Mouse (Mus musculus) 3T3-L1 (cell line): ENCODE measurements around the gene Nlrc5.

Source experiments
- DNase-seq: peaks from one replicate; pipeline ENCODE4 v3.0.0-alpha.2; 2015; ENCODE audit warnings: low read depth, low spot score

Nlrc5 gene

DNA sequence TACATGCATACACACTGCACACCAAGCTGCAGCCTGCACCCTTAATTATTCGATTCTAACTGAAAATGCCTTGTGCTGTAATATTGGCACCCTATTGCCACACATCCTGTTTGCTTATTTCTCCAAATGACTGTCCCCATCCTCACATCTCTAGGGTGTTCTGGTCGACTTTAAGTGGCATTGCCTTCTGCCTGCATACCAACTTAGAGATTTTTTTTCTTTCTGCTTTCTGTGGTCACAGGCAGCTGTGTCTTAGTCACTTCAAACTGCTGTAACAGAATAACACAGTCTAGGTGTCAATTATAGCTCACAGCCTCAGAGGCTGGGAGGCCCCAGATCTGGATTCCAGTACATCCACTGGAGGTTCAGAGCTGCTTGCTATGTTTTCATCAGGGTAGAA lies 24.4 kb downstream of the Nlrc5 start:
- peak; percentile 56 for DNase-seq

DNA sequence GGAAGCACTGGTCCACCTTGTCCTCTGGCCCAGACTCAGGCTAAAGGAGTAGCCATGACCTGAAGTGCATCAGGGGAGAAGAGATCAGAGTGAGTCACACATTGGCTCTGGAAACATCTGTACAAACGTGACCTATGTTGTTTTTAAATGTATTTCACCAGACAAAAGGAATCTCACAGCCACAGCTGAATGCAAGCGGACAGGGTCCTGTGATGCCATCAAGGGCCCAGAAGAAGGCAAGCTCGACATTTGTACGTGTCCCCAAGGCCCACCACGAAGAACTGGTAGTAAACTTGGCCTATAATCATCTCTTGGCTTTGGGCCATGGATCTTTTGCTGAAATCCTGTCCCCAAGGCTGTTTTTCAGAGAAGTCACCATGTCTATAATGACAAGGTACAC lies 35.5 kb downstream of the Nlrc5 start:
- no peak for DNase-seq

DNA sequence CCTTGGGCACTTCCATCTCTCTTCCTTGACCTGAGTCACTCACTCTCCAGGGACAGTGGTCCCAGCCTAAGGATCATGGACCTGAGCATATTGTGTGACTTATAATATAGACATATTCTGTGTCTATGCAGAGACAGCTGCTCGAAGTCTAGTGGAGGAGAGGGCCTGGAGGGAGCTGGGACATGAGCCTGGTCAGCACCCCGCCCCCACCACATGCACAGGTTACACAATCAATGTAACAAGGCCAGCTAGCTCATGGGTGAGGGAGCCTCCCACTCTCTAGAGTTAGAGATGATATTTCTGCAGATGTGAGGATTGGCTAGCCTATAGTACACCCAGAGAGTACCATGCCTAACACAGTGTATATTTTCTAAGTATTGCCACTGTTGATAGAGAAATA lies 36.6 kb downstream of the Nlrc5 start:
- no peak for DNase-seq

DNA sequence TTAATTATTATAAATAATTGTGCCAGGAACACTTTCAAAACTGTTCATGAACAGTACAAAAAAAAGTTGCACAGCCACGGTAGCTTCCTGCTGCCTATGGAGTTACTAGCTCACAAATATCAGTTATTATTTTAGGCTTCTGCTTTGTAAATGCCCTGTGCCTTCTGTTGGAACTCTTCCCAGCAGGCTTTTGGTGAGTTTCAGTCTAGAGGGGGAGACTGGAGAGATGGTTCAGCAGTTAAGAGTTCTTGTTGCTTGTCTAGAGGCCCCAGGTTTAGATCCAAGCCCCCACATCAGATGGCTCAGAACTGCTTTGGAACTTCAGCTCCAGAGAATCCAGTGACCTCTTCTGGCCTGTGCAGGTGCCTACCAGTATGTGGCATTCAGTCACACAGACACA lies 37.1 kb downstream of the Nlrc5 start:
- DNase-seq: no peak

DNA sequence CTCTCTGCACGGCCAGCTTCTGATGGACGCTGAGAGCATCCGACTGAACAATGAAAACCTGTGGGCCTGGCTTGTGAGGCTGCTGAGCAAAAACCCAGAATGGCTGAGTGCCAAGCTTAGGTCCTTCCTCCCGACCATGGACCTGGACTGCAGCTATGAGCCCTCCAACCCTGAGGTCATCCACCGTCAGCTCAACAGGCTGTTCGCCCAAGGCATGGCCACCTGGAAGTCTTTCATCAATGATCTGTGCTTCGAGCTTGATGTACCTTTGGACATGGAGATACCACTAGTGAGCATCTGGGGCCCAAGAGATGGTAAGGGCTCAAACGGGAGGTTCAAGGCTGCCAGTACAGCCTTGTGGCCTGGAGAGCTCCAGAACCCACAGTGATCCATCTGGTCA lies 38.6 kb downstream of the Nlrc5 start:
- DNase-seq: no peak

DNA sequence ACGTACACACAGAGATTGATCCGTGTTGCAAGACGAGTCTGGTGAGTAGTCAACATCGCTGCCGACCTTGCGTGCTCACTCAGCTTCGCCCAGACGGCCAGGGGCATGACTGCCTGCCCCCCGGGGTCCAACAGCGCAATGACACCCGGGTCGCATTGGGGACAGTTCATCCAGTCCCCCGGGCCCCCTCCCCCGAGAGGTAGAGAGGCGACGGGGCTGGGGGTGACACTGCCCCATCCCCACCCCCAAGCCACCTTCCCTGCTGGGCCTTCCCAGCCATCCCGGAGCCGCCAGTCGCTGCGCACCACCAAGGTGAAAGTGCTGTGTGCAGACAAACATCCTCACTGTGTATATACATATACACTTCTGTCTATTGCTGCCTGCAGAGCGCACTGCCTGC lies 39.3 kb downstream of the Nlrc5 start:
- DNase-seq: no peak

DNA sequence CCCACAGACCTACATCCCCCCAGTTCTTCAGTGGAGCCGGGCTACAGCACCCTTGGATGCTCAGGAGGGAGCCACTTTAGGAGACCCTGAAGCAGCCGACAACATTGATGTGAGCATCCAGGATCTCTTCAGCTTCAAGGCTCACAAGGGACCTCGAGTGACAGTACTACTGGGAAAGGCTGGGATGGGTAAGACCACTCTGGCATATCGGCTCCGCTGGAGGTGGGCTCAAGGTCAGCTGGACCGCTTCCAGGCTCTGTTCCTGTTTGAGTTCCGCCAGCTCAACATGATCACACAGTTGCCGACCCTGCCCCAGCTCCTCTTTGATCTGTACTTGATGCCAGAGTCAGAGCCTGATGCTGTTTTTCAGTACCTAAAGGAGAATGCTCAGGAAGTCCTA lies 41.6 kb downstream of the Nlrc5 start:
- DNase-seq: no peak

DNA sequence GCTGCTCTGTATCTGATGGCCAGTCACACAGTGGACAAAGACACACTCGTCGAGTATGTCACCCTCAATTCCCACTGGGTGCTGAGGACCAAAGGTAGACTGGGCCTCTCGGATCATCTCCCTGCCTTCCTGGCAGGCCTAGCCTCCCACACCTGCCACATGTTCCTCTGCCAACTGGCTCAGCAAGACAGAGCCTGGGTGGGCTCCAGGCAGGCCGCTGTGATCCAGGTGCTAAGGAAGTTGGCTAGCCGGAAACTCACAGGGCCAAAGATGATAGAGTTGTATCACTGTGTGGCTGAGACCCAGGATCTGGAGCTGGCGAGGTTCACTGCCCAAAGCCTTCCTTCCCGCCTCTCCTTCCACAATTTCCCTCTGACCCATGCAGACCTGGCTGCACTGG lies 42.7 kb downstream of the Nlrc5 start:
- no peak for DNase-seq

DNA sequence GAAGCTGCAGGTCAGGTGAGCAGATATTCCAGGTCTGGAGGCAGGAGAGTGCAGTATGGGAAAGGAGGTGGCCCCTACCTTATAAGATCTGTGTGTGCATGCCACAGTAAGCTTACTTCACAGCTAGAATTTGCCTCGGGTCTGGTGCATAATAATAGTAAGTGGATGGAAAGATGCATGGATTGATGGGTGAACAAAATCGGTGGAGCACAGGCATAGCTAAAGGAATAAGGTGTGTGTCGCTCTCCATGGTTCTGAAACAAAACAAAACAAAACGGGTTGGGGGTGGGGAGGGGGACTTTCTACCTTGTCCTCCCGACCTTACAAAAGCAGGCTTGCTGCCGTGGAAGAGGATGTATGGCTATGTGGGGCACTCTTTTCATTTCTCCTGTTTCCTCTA lies 47.9 kb downstream of the Nlrc5 start:
- DNase-seq: peak; percentile 23

DNA sequence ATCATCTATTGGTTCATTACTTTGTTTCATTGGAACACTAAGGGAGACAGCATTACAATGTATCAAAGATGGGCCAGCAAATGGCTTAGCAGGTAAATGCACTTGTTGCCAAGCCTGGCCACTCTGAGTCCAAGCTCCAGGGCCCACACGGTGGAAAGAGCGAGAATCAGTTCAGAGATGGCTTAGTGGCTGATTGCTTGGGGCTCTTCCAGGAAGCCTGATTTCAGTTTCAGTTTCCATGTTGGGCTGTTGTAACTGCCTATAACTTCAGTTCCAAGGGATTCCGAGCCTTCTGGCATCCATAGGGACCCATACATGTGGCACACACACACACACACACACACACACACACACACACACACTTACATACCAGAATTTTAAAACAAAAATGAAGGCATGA lies 51.1 kb downstream of the Nlrc5 start:
- peak; percentile 26 for DNase-seq

DNA sequence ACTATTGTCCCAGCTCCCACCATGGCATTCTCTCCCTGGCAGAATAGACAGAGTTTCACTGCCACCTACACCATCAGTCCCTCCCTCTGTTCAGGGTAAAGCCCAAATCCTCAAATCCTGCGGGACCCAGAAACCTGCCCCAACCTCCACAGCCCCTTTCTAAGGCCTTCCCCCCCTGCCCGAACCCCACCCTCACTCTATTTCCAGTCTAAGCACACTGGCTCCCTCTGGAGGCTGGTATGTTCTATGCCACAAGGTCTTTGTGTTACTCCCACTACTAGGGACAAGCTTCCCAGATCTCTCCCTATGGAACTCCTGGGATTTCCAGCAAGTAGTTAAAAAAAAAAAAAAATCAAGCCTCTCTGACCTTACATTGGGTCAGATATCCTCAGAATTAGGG lies 51.7 kb downstream of the Nlrc5 start:
- peak; percentile 69 for DNase-seq

DNA sequence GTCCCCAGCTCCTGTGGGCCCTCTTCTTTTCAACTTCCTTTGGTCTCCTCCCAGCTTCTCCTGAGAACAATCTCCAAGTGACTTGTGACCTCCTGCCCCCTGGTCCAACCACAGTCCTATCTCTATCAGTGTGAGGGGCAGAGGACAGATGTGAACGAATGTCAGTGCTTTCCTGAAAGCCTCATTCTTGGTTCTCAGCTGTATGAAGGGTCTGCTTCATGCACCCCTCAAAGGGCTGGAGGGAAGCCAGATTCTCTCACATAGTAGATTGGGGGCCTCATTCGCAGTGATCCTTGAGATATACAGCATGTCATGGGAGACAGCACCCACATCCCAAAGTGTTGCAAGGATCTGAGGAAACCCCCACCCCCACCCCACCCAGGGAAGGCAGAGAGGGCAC lies 53.9 kb downstream of the Nlrc5 start:
- no peak for DNase-seq

DNA sequence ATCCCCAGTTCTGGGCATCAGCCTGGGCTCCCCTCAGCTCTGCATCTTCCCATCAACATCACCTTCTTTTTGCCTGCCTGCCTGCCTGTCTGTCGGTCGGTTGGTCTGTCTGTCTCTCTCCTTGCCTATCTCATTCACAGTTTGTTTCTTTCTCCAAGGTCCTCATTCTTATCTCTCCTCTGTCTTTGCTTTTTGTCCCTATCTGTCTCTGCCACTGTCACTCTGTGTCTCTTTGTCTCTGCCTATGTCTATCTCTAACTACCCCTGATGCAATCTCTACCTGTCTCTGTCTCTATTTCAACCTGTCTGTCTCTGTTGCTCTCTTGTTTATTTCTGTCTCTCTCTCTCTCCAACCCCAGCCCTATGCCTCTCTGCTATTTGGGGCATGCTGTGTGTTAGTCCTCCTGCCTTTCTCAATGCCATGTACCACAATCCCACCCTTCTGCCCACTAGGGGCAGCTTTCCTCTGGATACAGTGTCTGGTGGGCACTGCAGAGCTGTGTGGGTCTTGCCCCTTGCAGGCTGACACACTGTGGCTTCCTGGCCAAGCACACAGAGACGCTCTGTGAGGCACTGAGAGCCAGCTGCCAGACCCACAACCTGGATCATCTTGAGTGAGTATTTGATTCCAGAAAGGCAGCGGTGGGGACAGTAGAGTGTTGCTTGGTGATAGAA lies 55.8 kb downstream of the Nlrc5 start:
- DNase-seq: no peak

DNA sequence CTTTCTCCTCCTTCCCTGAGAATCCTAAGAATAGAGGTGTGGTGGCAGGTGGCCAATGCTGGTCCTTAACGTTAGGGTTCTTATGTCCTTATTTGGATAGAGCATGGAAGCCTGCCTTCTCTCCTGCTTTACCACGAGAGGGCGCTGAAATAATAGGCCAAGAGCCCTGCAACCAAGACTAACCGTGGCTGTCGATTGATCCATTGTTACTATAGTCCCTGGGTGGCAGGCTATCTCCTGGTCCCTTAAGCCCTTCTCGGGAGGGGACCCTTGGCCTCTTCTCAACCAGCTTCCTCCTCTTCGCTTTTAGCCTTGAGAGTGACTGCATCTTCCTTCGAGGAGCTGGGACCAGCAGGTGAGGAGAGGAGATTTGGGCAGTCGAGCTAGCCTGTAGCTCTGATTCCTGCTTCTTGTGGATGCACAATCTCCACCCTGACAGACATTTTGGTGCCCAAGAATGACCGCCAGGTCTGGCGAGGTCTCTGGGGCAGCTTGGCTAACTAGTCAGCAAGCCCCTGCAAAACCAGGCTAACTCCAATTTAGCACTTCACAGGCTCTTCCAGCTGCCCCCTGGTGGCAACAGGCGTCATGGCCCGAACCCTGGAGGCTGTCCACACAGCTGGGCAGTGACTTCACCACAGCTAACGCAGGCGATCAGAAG lies 58.0 kb downstream of the Nlrc5 start:
- DNase-seq: peak; percentile 88

DNA sequence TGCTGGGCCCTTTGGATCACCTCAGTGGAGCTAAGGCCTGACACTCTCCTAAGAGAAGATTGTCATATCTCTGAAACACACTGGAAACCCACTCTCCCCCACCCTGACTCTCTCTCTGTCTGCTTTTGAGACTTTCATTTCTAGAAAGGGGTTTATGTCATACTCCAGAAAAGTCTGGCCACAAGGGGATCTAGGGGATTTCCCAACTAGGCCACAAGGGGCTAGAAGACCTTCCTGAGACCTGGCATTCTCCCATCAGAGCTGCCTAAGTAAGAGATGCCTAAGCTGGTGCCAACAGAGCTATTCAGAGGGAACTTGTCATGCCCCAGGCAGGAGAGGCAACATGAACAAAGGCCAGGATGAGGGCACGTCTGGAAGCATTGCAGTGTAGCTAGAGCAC lies 59.1 kb downstream of the Nlrc5 start:
- peak; percentile 67 for DNase-seq

DNA sequence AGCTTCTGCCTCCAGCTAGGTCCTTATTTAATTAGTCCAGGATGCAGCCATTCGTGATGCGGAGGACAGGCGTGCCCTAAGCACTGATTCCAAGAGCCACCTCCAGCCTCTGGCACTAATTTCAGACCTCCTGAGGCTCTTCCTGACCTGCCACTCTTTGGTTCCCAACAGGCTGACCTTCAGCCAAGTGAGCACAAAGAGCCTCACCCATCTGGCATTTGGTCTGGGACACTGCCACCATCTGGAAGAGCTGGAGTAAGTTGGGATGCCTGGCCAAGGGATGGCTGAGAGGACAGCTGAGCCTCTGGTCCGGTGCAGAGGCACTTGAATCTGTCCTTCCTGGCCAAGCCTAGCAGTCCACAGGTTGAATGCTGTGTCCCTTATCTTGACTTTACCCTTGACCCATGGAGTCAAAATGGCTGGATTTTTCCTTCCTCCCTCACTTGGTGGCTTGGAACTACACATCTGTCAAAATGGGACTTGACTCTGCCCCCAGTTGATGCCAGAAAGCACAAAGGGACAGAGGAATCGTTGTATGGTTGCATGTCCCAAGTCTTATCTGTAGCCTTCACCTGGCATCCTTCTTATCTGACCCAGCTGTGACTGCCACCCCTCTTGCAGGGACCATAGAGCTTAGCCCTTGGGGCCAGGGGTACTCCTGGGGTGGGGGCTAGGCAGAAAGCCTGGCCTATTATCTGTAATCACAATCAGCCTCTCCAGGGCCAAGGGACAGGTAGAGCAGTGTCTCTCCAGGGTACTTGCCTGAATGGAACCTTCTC lies 81.5 kb downstream of the Nlrc5 start:
- no peak for DNase-seq

DNA sequence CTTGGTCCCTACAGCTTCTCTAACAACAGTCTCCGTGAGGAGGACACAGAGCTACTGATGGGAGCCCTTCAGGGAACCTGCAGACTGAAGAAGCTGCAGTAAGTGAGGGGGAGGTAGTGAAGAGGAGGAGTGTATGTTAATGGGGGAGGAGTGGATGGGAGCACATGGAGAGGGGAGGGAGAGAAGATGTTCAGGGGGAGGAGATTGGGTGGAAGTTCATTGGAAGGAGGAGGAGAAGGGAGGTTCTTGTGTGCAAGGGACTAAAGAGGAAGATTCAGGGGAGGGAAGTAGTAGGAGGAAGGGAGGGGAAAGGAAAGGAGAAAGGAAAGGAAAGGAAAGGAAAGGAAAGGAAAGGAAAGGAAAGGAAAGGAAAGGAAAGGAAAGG lies 82.0 kb downstream of the Nlrc5 start:
- DNase-seq: no peak

DNA sequence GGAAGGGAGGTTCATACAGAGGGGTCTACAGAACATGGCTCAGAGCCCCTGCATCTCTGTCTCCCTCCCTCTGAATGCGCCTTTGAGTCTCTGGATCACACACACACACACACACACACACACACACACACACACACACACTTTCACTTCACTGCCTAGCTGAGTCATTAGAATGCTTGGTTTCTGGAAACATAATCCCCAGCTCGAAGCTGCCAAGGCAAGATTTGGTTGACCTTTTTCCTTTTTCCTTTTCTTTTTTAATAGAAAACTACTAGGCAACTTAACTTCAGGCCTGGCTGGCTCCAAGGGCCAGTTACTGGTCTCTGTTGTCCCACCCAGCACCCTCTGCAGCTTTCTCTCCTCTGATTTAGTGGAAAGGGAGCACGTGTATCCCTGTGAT lies 82.6 kb downstream of the Nlrc5 start:
- peak; percentile 63 for DNase-seq

DNA sequence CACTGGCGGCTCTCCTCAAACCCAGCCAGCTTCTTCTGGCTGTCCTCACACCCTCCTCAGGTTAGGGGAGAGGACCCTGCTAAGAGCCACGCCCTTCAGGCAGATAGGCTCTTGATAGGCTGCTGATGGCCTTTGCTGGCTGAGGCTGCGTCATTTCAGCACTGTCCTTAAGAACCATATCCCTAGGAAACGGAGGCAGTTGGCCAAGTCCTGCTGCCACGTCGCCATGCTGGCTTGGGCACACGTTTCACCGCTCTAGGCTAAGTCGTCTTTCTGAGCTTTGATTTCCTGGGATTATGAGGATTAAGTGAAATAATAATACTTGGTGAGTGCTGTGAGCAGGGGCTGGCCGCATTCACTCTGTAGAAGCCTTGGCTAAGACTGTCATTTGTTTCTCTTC lies 84.2 kb downstream of the Nlrc5 start:
- no peak for DNase-seq

DNA sequence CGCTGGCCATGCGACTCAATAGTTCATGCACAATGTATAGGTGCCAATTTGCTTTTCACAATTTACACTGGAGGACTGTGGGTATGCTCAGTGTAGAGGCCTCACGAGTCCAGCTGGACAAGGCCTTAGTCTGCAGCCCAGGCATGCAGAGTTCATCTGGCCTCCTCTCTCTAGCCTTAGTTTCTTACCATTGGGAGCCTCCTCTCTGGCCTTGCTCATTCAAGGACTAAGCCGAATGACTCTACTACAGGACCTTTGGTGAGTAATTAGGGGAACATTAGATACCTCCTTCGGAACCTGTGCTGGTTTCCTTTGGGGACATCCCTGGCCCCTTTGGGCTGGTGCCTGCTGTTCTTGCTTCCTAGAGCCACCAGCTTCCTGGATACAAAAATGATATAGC lies 84.9 kb downstream of the Nlrc5 start:
- DNase-seq: no peak

DNA sequence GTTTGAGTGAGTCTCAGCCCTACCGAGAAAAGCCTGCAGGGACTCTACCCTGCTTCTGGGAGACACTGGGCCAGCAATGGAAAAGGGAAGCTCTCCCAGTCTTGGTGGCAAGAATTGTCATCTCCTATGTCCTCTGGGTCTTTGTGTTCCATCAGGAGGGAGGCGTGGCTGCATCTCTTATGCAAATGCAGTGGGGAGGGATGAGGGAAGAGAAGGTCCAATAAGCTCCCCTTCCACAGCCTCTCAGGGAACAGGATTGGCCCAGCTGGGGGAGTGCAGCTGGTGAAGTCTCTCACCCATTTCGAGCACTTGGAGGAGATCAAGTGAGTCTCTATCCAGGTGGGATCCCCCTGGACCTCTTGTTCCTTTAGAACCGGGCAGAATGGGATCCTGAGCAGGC lies 87.3 kb downstream of the Nlrc5 start:
- no peak for DNase-seq

DNA sequence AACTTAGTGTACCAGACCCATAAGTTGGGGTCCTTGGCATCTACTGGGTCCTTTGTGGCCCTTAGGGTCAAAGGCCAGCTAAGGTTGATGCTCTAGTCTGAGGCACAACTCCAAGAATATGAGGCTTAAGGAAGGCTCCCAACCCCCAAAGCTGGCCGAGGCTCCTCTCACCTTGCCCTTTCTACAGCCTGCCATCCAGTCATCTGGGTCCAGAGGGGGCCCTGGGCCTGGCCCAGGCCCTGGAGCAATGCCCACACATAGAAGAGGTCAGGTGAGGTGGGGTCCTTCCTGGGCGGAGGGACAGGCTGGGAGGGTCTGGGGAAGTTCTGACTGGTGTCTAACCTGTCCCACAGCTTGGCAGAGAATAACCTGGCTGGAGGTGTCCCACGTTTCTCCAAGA lies 88.3 kb downstream of the Nlrc5 start:
- DNase-seq: no peak

DNA sequence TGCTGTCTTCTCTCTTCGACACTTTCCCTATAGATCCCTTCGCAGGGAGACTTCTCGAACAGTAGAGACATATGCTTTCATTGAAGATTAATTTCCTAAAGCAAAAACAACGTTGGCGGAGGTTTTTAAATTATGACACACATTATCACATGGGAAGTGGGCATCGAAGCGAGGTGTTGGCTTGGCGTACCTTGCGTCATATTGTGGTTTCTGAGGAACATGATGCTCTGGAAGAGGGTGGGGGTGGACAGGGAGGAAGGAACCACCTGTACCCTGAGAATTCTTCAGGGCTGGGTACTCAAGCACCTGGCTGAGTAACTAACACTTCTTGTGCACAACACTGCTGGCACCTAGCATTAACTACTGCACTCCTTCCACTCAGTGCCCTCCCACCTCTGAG lies 90.4 kb downstream of the Nlrc5 start:
- no peak for DNase-seq
